Mouse (Mus musculus) G1E (cell line): ENCODE results near the gene Cyp2s1. TPM values are rescaled to one million over a fixed set of nuclear protein-coding genes. Genes with fewer than 3 reads are reported as not detected.

Experiments
- ATAC-seq: 2 replicates; pipeline ENCODE4 v1.8.0; 2016; ENCODE audit warnings: mild to moderate bottlenecking; ENCODE audit not compliant: insufficient number of reproducible peaks, poor library complexity, low FRiP score, severe bottlenecking; ENCODE audit errors: extremely low read depth
- DNase-seq: peaks from one replicate; pipeline ENCODE4 v3.0.0; 2012; ENCODE audit warnings: low spot score
- H3K27me3 ChIP-seq: 2 replicates; pipeline ENCODE4 v1.6.1; 2012; ENCODE audit warnings: mild to moderate bottlenecking, low read length, inconsistent platforms; ENCODE audit not compliant: insufficient read depth
- H3K36me3 ChIP-seq: replicated peaks from 2 replicates; pipeline ENCODE3; 2012; ENCODE audit warnings: mild to moderate bottlenecking, inconsistent platforms
- H3K4me1 ChIP-seq: 2 replicates; pipeline ENCODE4 v1.6.1; 2012; ENCODE audit warnings: low read depth, low read length, inconsistent platforms, mixed read lengths; ENCODE audit not compliant: insufficient read depth
- H3K4me3 ChIP-seq: 2 replicates; pipeline ENCODE4 v1.5.1; 2012; ENCODE audit warnings: low read depth, mild to moderate bottlenecking, inconsistent platforms, low read length, moderate library complexity, mixed read lengths
- H3K9me3 ChIP-seq: replicated peaks from 2 replicates; pipeline ENCODE4 v1.6.1; 2012; ENCODE audit warnings: inconsistent platforms
- CTCF ChIP-seq: IDR thresholded peaks from 2 replicates; pipeline ENCODE4 v1.5.1; 2012; ENCODE audit warnings: low read depth, low read length, inconsistent platforms, mixed read lengths
- GATA1 ChIP-seq: IDR thresholded peaks from 2 replicates; pipeline ENCODE4 v1.6.1; 2012; ENCODE audit warnings: borderline replicate concordance, low read length, inconsistent platforms, mixed read lengths
- GATA2 ChIP-seq: IDR thresholded peaks from 2 replicates; pipeline ENCODE4 v1.6.1; 2012; ENCODE audit warnings: low read depth, low read length, inconsistent platforms, borderline replicate concordance
- POLR2AphosphoS5 ChIP-seq: IDR thresholded peaks from 2 replicates; pipeline ENCODE4 v1.6.1; 2012; ENCODE audit warnings: low read depth, low read length, inconsistent platforms; ENCODE audit not compliant: insufficient replicate concordance
- TAL1 ChIP-seq: conservative IDR thresholded peaks from 2 replicates; pipeline ENCODE4 v1.6.1; 2012; ENCODE audit warnings: low read depth, low read length, inconsistent platforms, mixed read lengths
- polyA plus RNA-seq: library from polyadenylated mRNA; stranded (reverse); fragments of >175 nt; gene quantifications from 2 replicates; pipeline ENCODE4 v1.2.3, GENCODE M21; 2012
- total RNA-seq, 2 experiments: library from RNA; stranded (forward) in 1 of 2; stranded (reverse) in 1 of 2; fragments of 200-1000 nt in 1 of 2; fragments of >200 nt in 1 of 2; fragmentation: Nextera tagmentation in 1 of 2; gene quantifications; 2 replicates each; pipeline ENCODE4 v1.2.3; 2014 to 2017

Cyp2s1 gene
- total and polyA plus RNA-seq, 3 experiments: 0.11 TPM; not detected in 2

DNA sequence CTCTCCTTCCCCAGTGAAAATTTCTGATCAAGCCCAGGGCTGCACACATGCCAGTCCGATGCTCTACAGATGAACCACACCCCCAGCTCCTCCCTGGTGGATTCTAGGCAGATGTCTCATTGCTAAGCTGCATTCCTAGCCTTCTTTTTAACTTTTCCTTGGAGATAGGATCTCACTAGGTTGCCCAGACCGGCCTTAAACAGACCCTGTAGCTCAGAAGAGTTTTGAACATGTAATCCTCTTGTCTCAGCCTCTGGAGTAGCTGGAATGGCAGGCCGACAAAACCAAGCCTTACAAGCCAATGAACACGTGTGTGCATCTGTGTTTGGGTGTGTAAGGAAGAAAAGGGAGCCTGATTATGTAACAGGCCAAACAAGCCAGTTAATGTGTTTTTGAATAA, 36.0 kb downstream of the Cyp2s1 start:
- Histone ChIP-seq H3K27me3 (peaks cover 19% of the 10 kb centered on the region), H3K4me3 (no peak overlapping the region), H3K4me1 (peaks cover 2% of the 10 kb centered on the region; the same call in 1 of the 2 replicates), H3K9me3 (no peaks in the 10 kb centered on the region), H3K36me3 (no peaks in the 10 kb centered on the region)
- TF ChIP-seq POLR2AphosphoS5: no peak
- no peak for TF ChIP-seq CTCF
- TF ChIP-seq GATA1: no peak
- TF ChIP-seq TAL1: no peak
- no peak for TF ChIP-seq GATA2
- DNase-seq: no peak
- no peak for ATAC-seq

GRCm38 (mm10) chr7:25780021-25780420, 36.7 kb downstream of the Cyp2s1 start:
- ATAC-seq: no peak
- H3K4me1 ChIP-seq: peaks cover 2% of the 10 kb centered on the region; the same call in 1 of the 2 replicates

DNA sequence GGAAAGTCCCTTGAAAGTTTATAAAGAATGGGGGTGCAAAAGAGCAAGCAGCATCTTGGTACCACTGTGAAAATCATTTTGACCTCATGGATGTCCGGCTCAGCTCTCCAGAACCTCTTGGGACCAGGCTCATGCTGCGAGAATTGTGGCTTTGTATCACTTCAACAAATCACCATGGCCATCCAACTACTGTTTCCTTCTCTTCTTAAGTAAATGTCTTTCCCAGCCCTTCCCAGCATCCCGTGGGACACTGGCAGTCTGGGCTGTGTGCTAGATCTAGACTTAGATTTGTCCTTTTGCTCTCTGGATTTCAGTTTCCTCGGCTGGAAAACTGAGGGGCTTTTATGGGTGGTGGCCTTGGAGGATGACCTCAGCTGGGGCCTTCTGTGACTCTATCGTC, 48.5 kb downstream of the Cyp2s1 start:
- Histone ChIP-seq H3K9me3 (no peaks in the 10 kb centered on the region), H3K36me3 (no peaks in the 10 kb centered on the region), H3K27me3 (peaks cover 36% of the 10 kb centered on the region), H3K4me3 (no peak overlapping the region), H3K4me1 (no peaks in the 10 kb centered on the region)
- no peak for TF ChIP-seq GATA1
- TF ChIP-seq TAL1: no peak
- TF ChIP-seq CTCF: no peak
- TF ChIP-seq POLR2AphosphoS5: no peak
- TF ChIP-seq GATA2: no peak
- ATAC-seq (no peak), DNase-seq (no peak)

More at GRCm38 (mm10) chr7:25780021-25780420, 36.7 kb downstream of the Cyp2s1 start:
- DNase-seq: no peak
- TF ChIP-seq TAL1 (no peak), GATA1 (no peak), GATA2 (no peak), POLR2AphosphoS5 (no peak), CTCF (no peak)
- Histone ChIP-seq H3K36me3 (no peaks in the 10 kb centered on the region), H3K9me3 (no peaks in the 10 kb centered on the region), H3K4me3 (no peak overlapping the region), H3K27me3 (peaks cover 17% of the 10 kb centered on the region)

- no peak overlapping the region for H3K4me3 ChIP-seq
- H3K9me3 ChIP-seq: no peaks in the 10 kb centered on the region
- no peaks in the 10 kb centered on the region for H3K36me3 ChIP-seq
- ATAC-seq (no peak), DNase-seq (no peak)
- no peaks in the 10 kb centered on the region for H3K4me1 ChIP-seq
- TF ChIP-seq CTCF: no peak
- H3K27me3 ChIP-seq: peaks cover 27% of the 10 kb centered on the region
These were observed 50.6 kb downstream of the Cyp2s1 start for GRCm38 (mm10) chr7:25766108-25766507.

GRCm38 (mm10) chr7:25764221-25764620, 52.5 kb downstream of the Cyp2s1 start:
- Histone ChIP-seq H3K27me3 (peaks cover 39% of the 10 kb centered on the region), H3K4me3 (no peak overlapping the region), H3K36me3 (no peaks in the 10 kb centered on the region), H3K9me3 (no peaks in the 10 kb centered on the region), H3K4me1 (no peaks in the 10 kb centered on the region)
- DNase-seq: no peak
- TF ChIP-seq CTCF: no peak
- no peak for TF ChIP-seq POLR2AphosphoS5
- TF ChIP-seq TAL1: no peak
- no peak for TF ChIP-seq GATA1
- no peak for TF ChIP-seq GATA2
- no peak for ATAC-seq

GRCm38 (mm10) chr7:25763678-25764077, 53.0 kb downstream of the Cyp2s1 start:
- H3K9me3 ChIP-seq: no peaks in the 10 kb centered on the region
- H3K4me3 ChIP-seq: no peak overlapping the region
- no peaks in the 10 kb centered on the region for H3K4me1 ChIP-seq
- DNase-seq (no peak), ATAC-seq (no peak)
- no peaks in the 10 kb centered on the region for H3K36me3 ChIP-seq
- H3K27me3 ChIP-seq: peaks cover 44% of the 10 kb centered on the region
- TF ChIP-seq POLR2AphosphoS5 (no peak), TAL1 (no peak), GATA1 (no peak), CTCF (no peak), GATA2 (no peak)

- no peak for DNase-seq
- Histone ChIP-seq H3K4me1 (no peaks in the 10 kb centered on the region), H3K9me3 (no peaks in the 10 kb centered on the region), H3K36me3 (no peaks in the 10 kb centered on the region), H3K27me3 (peaks cover 49% of the 10 kb centered on the region), H3K4me3 (no peak overlapping the region)
- TF ChIP-seq POLR2AphosphoS5 (no peak), GATA1 (no peak), CTCF (no peak), GATA2 (no peak), TAL1 (no peak)
- ATAC-seq: no peak
These were observed 55.4 kb downstream of the Cyp2s1 start for GRCm38 (mm10) chr7:25761354-25761753.
